Mouse (Mus musculus): ENCODE results near the gene Ncapd3. TPM values are rescaled to one million over a fixed set of nuclear protein-coding genes. Genes with fewer than 3 reads are reported as not detected.

The Ncapd3 gene
- polyA plus RNA-seq, 1 experiment from 2014 or later, result 33.2 TPM

GRCm38 (mm10) chr9:27005231-27005630 lies 24.7 kb upstream of the Ncapd3 start:
- WGBS, result 89% methylated on average over 3 of the region's 3 CpGs
- peaks cover 67% of the 10 kb centered on the region for H3K36me3 ChIP-seq

GRCm38 (mm10) chr9:27005933-27006332 lies 24.0 kb upstream of the Ncapd3 start:
- H3K9ac ChIP-seq, result no peak overlapping the region

More at GRCm38 (mm10) chr9:27005231-27005630, 24.7 kb upstream of the Ncapd3 start:
- Histone ChIP-seq H3K4me1 (peaks cover 11% of the 10 kb centered on the region; the same call in 1 of the 2 replicates), H3K9ac (no peak overlapping the region), H3K4me2 (no peak overlapping the region), H3K27ac (no peak overlapping the region), H3K9me3 (no peaks in the 10 kb centered on the region), H3K27me3 (no peaks in the 10 kb centered on the region), H3K4me3 (no peak overlapping the region)
- ATAC-seq (ENCODE audit: borderline replicate concordance, extremely low read depth, low FRiP score, low TSS enrichment), result no peak

GRCm38 (mm10) chr9:27006866-27007265 lies 23.1 kb upstream of the Ncapd3 start:
- no peak for ATAC-seq (ENCODE audit: borderline replicate concordance, extremely low read depth, low FRiP score, low TSS enrichment)
- Histone ChIP-seq H3K4me1 (no peaks in the 10 kb centered on the region), H3K4me2 (no peak overlapping the region), H3K27me3 (no peaks in the 10 kb centered on the region), H3K36me3 (peaks cover 82% of the 10 kb centered on the region), H3K27ac (no peak overlapping the region), H3K9ac (no peak overlapping the region), H3K9me3 (no peaks in the 10 kb centered on the region), H3K4me3 (no peak overlapping the region)
- WGBS, result 92% methylated on average over 5 of the region's 5 CpGs

More at GRCm38 (mm10) chr9:27005933-27006332, 24.0 kb upstream of the Ncapd3 start:
- WGBS, result 79% methylated on average over 1 of the region's 1 CpGs
- Histone ChIP-seq H3K4me2 (no peak overlapping the region), H3K27me3 (no peaks in the 10 kb centered on the region), H3K4me1 (peaks cover 6% of the 10 kb centered on the region; the same call in 1 of the 2 replicates), H3K9me3 (no peaks in the 10 kb centered on the region), H3K36me3 (peaks cover 74% of the 10 kb centered on the region), H3K4me3 (no peak overlapping the region), H3K27ac (no peak overlapping the region)
- ATAC-seq (ENCODE audit: borderline replicate concordance, extremely low read depth, low FRiP score, low TSS enrichment), result no peak

GRCm38 (mm10) chr9:27009231-27009630 lies 20.7 kb upstream of the Ncapd3 start:
- no peak overlapping the region for H3K4me3 ChIP-seq
- no peak for ATAC-seq (ENCODE audit: borderline replicate concordance, extremely low read depth, low FRiP score, low TSS enrichment)
- no peak overlapping the region for H3K9ac ChIP-seq
- no peaks in the 10 kb centered on the region for H3K4me1 ChIP-seq
- no peak overlapping the region for H3K27ac ChIP-seq
- H3K9me3 ChIP-seq, result no peaks in the 10 kb centered on the region
- WGBS, result 76% methylated on average over 5 of the region's 5 CpGs
- no peak overlapping the region for H3K4me2 ChIP-seq
- H3K36me3 ChIP-seq, result peaks cover 92% of the 10 kb centered on the region
- no peaks in the 10 kb centered on the region for H3K27me3 ChIP-seq

GRCm38 (mm10) chr9:27011572-27011971 lies 18.4 kb upstream of the Ncapd3 start:
- H3K4me1 ChIP-seq, result no peaks in the 10 kb centered on the region
- no peak overlapping the region for H3K4me3 ChIP-seq
- ATAC-seq (ENCODE audit: borderline replicate concordance, extremely low read depth, low FRiP score, low TSS enrichment), result no peak
- no peaks in the 10 kb centered on the region for H3K9me3 ChIP-seq
- no peaks in the 10 kb centered on the region for H3K27me3 ChIP-seq
- H3K36me3 ChIP-seq, result peaks cover 91% of the 10 kb centered on the region
- no peak overlapping the region for H3K27ac ChIP-seq
- H3K4me2 ChIP-seq, result no peak overlapping the region
- H3K9ac ChIP-seq, result no peak overlapping the region
- WGBS, result 77% methylated on average over 4 of the region's 4 CpGs

GRCm38 (mm10) chr9:27018961-27019360 lies 11.0 kb upstream of the Ncapd3 start:
- no peak overlapping the region for H3K9ac ChIP-seq
- H3K4me1 ChIP-seq, result no peaks in the 10 kb centered on the region
- 92% methylated on average over 10 of the region's 10 CpGs for WGBS
- no peak overlapping the region for H3K4me2 ChIP-seq
- no peaks in the 10 kb centered on the region for H3K9me3 ChIP-seq
- ATAC-seq (ENCODE audit: borderline replicate concordance, extremely low read depth, low FRiP score, low TSS enrichment), result no peak
- no peaks in the 10 kb centered on the region for H3K27me3 ChIP-seq
- no peak overlapping the region for H3K27ac ChIP-seq
- H3K4me3 ChIP-seq, result no peak overlapping the region
- peaks cover 50% of the 10 kb centered on the region for H3K36me3 ChIP-seq

- Histone ChIP-seq H3K4me3 (no peak overlapping the region), H3K9ac (no peak overlapping the region), H3K36me3 (peaks cover 10% of the 10 kb centered on the region; the same call in 1 of the 2 replicates), H3K27me3 (no peaks in the 10 kb centered on the region), H3K4me2 (no peak overlapping the region), H3K9me3 (no peaks in the 10 kb centered on the region), H3K27ac (no peak overlapping the region), H3K4me1 (peaks cover 24% of the 10 kb centered on the region)
- no peak for ATAC-seq (ENCODE audit: borderline replicate concordance, extremely low read depth, low FRiP score, low TSS enrichment)
- 81% methylated on average over 4 of the region's 4 CpGs for WGBS
Measured at GRCm38 (mm10) chr9:27023681-27024080, 6.3 kb upstream of the Ncapd3 start.

- Histone ChIP-seq H3K27ac (no peak overlapping the region), H3K36me3 (0 out of 2 replicates have a peak, but pooled peaks cover 4% of the 10 kb centered on the region), H3K27me3 (no peaks in the 10 kb centered on the region), H3K4me1 (peaks cover 35% of the 10 kb centered on the region), H3K4me3 (no peak overlapping the region), H3K9ac (no peak overlapping the region), H3K4me2 (peak overlapping the region; percentile 90; the same call in 1 of the 2 replicates), H3K9me3 (no peaks in the 10 kb centered on the region)
- no peak for ATAC-seq (ENCODE audit: borderline replicate concordance, extremely low read depth, low FRiP score, low TSS enrichment)
- 71% methylated on average over 1 of the region's 1 CpGs for WGBS
Measured at GRCm38 (mm10) chr9:27026708-27027107, 3.3 kb upstream of the Ncapd3 start.

GRCm38 (mm10) chr9:27029022-27029827 lies 750 bp upstream of the Ncapd3 start:
- ATAC-seq (ENCODE audit: borderline replicate concordance, extremely low read depth, low FRiP score, low TSS enrichment), result no peak
- Histone ChIP-seq H3K27me3 (no peaks in the 10 kb centered on the region), H3K27ac (peak overlapping the region; percentile 94), H3K4me3 (peak overlapping the region; percentile 98), H3K4me1 (peaks cover 44% of the 10 kb centered on the region), H3K9ac (peak overlapping the region; percentile 99), H3K9me3 (no peaks in the 10 kb centered on the region), H3K36me3 (no peaks in the 10 kb centered on the region), H3K4me2 (peak overlapping the region; percentile 90)
- WGBS, result under 1% methylated on average over 52 of the region's 52 CpGs

GRCm38 (mm10) chr9:27030763-27031100 lies 757 bp downstream of the Ncapd3 start:
- no peaks in the 10 kb centered on the region for H3K9me3 ChIP-seq
- WGBS, result 2% methylated on average over 17 of the region's 17 CpGs
- no peaks in the 10 kb centered on the region for H3K27me3 ChIP-seq
- peak; percentile 39; the same call in 1 of the 2 replicates for ATAC-seq (ENCODE audit: borderline replicate concordance, extremely low read depth, low FRiP score, low TSS enrichment)
- no peak overlapping the region for H3K27ac ChIP-seq
- H3K4me3 ChIP-seq, result peak overlapping the region; percentile 98
- H3K4me2 ChIP-seq, result peak overlapping the region; percentile 90
- H3K4me1 ChIP-seq, result peaks cover 44% of the 10 kb centered on the region
- peak overlapping the region; percentile 99 for H3K9ac ChIP-seq
- no peaks in the 10 kb centered on the region for H3K36me3 ChIP-seq

GRCm38 (mm10) chr9:27043892-27044291 lies 13.9 kb downstream of the Ncapd3 start:
- H3K27ac ChIP-seq, result no peak overlapping the region
- 86% methylated on average over 5 of the region's 5 CpGs for WGBS
- no peaks in the 10 kb centered on the region for H3K9me3 ChIP-seq
- no peak overlapping the region for H3K4me2 ChIP-seq
- no peak overlapping the region for H3K4me3 ChIP-seq
- no peaks in the 10 kb centered on the region for H3K4me1 ChIP-seq
- no peak overlapping the region for H3K9ac ChIP-seq
- peaks cover 92% of the 10 kb centered on the region for H3K36me3 ChIP-seq
- no peak for ATAC-seq (ENCODE audit: borderline replicate concordance, extremely low read depth, low FRiP score, low TSS enrichment)
- H3K27me3 ChIP-seq, result no peaks in the 10 kb centered on the region

- H3K4me1 ChIP-seq, result no peaks in the 10 kb centered on the region
- WGBS, result 77% methylated on average over 2 of the region's 2 CpGs
- H3K27ac ChIP-seq, result no peak overlapping the region
- H3K9ac ChIP-seq, result no peak overlapping the region
- H3K9me3 ChIP-seq, result no peaks in the 10 kb centered on the region
- no peak overlapping the region for H3K4me2 ChIP-seq
- H3K4me3 ChIP-seq, result no peak overlapping the region
- ATAC-seq (ENCODE audit: borderline replicate concordance, extremely low read depth, low FRiP score, low TSS enrichment), result no peak
- H3K27me3 ChIP-seq, result no peaks in the 10 kb centered on the region
- peaks cover 88% of the 10 kb centered on the region for H3K36me3 ChIP-seq
Measured at GRCm38 (mm10) chr9:27049492-27049891, 19.5 kb downstream of the Ncapd3 start.

Data from lung, embryonic 15.5 days (tissue).